Comparison of ENCODE assay signal across 12 mouse cellular contexts in genomic region chr3:86544785-86545184, GRCm38 (mm10). TPM values are rescaled to one million over a fixed set of nuclear protein-coding genes. Genes with fewer than 3 reads are reported as not detected.
DNase-seq lines count a peak whose midpoint lies in the region; ATAC-seq and TF ChIP-seq lines count a peak whose summit lies in the region.
"Had no signal": no experiment of that assay in that cellular context is flagged by ENCODE, and none has a peak within 500 bp of the region (broad histone marks: within the 10 kb centered on the region; RNA-seq: fewer than 3 reads in every experiment).

No protein-coding gene starts in this region.

- 27% methylated on average over 3 of the region's 3 CpGs for WGBS in hindbrain, embryonic 11.5 days
- WGBS in midbrain, embryonic 11.5 days = 6% methylated on average over 3 of the region's 3 CpGs
- 26% methylated on average over 3 of the region's 3 CpGs for WGBS in forebrain, postnatal 0 days

- no peak for ATAC-seq in hindbrain, embryonic 11.5 days (ENCODE audit: low FRiP score)
- peak; percentile 40; the same call in 1 of the 2 replicates for ATAC-seq in midbrain, embryonic 11.5 days (ENCODE audit: low FRiP score)
- no peak for ATAC-seq in forebrain, postnatal 0 days

- no peak overlapping the region; the same call in 1 of the 2 replicates for H3K4me2 ChIP-seq in hindbrain, embryonic 11.5 days (replicated peaks; ENCODE audit: low read depth, low read length)
- peak overlapping the region; percentile 28 for H3K4me2 ChIP-seq in midbrain, embryonic 11.5 days
- no peak overlapping the region for H3K4me2 ChIP-seq in forebrain, postnatal 0 days (ENCODE audit: low read depth)

- no peaks in the 10 kb centered on the region for H3K9me3 ChIP-seq in hindbrain, embryonic 11.5 days (ENCODE audit: control insufficient read depth, low read length)
- H3K9me3 ChIP-seq in midbrain, embryonic 11.5 days (ENCODE audit: control insufficient read depth, low read length) = no peaks in the 10 kb centered on the region
- H3K9me3 ChIP-seq in forebrain, postnatal 0 days (ENCODE audit: low read length) = no peaks in the 10 kb centered on the region

- H3K27ac ChIP-seq in hindbrain, embryonic 11.5 days (ENCODE audit: low read depth, low read length) = peak overlapping the region; percentile 32
- peak overlapping the region; percentile 53 for H3K27ac ChIP-seq in midbrain, embryonic 11.5 days (ENCODE audit: low read depth, low read length)
- H3K27ac ChIP-seq in forebrain, postnatal 0 days (ENCODE audit: low read depth, low read length) = no peak overlapping the region

- H3K36me3 ChIP-seq in hindbrain, embryonic 11.5 days (ENCODE audit: control insufficient read depth, insufficient read depth, low read length) = no peaks in the 10 kb centered on the region
- no peaks in the 10 kb centered on the region for H3K36me3 ChIP-seq in midbrain, embryonic 11.5 days (ENCODE audit: control insufficient read depth, insufficient read depth, low read length)
- no peaks in the 10 kb centered on the region for H3K36me3 ChIP-seq in forebrain, postnatal 0 days (ENCODE audit: insufficient read depth)

- DNase-seq in thymus, postnatal 4 days = peak; percentile 16
- DNase-seq in thymus, postnatal 0 days (ENCODE audit: low spot score) = no peak
- peak; percentile 63 for DNase-seq in hindbrain, embryonic 11.5 days (ENCODE audit: low spot score)
- DNase-seq in midbrain, embryonic 11.5 days (ENCODE audit: low spot score, missing footprints) = peak; percentile 94
- DNase-seq in right cerebral cortex, adult 2 months (ENCODE audit: low spot score in 2 of 2) = no peak
- DNase-seq in forebrain, postnatal 0 days = no peak
- DNase-seq in kidney, postnatal 25 days = no peak
- DNase-seq: right cerebral cortex, postnatal 14 days; thymus, postnatal 36 days had no signal

- H3K4me1 ChIP-seq in hindbrain, embryonic 11.5 days (replicated peaks; ENCODE audit: control insufficient read depth, insufficient read depth, low read length) = 0 out of 2 replicates have a peak, but pooled peaks cover 2% of the 10 kb centered on the region
- peaks cover 8% of the 10 kb centered on the region for H3K4me1 ChIP-seq in midbrain, embryonic 11.5 days (ENCODE audit: control insufficient read depth, insufficient read depth, low read length)
- peaks cover 9% of the 10 kb centered on the region; the same call in 1 of the 2 replicates for H3K4me1 ChIP-seq in forebrain, postnatal 0 days (ENCODE audit: insufficient read depth)

- H3K9ac ChIP-seq in hindbrain, embryonic 11.5 days (ENCODE audit: low read depth, low read length) = no peak overlapping the region
- peak overlapping the region; percentile 67 for H3K9ac ChIP-seq in midbrain, embryonic 11.5 days (ENCODE audit: low read length)
- no peak overlapping the region for H3K9ac ChIP-seq in forebrain, postnatal 0 days

- no peak for TF ChIP-seq CTCF in forebrain, postnatal 0 days (IDR thresholded peaks at IDR 0.05; ENCODE audit: low read depth)

- peak overlapping the region; percentile 26 for H3K4me3 ChIP-seq in hindbrain, embryonic 11.5 days (ENCODE audit: low read depth, low read length)
- H3K4me3 ChIP-seq in midbrain, embryonic 11.5 days (ENCODE audit: low read depth, low read length) = peak overlapping the region; percentile 40
- H3K4me3 ChIP-seq in forebrain, postnatal 0 days (ENCODE audit: low read depth, low read length) = no peak overlapping the region

- peaks cover 12% of the 10 kb centered on the region for H3K27me3 ChIP-seq in hindbrain, embryonic 11.5 days (ENCODE audit: control insufficient read depth, insufficient read depth, low read length)
- H3K27me3 ChIP-seq in midbrain, embryonic 11.5 days (ENCODE audit: control insufficient read depth, insufficient read depth, low read length) = peaks cover 3% of the 10 kb centered on the region
- peaks cover 43% of the 10 kb centered on the region for H3K27me3 ChIP-seq in forebrain, postnatal 0 days (ENCODE audit: insufficient read depth, low read length)

RNA-seq across cellular contexts. Expression of gene Mab21l2, which starts 3.6 kb away (rescaled TPM):
- 0.23 and 0.39 TPM in 2 replicates for polyA plus RNA-seq in thymus, postnatal 0 days (2015; fragmentation: Nextera tagmentation; extraction: Ambion mirVana)
- 151 and 155 TPM in 2 replicates for polyA plus RNA-seq in hindbrain, embryonic 11.5 days (2014; fragmentation: Nextera tagmentation; extraction: Ambion mirVana)
- 107 and 123 TPM in 2 replicates for polyA plus RNA-seq in midbrain, embryonic 11.5 days (2014; fragmentation: Nextera tagmentation; extraction: Ambion mirVana)
- total RNA-seq in forebrain, postnatal 0 days (2014; rRNA removed) = 1.3 and 2.3 TPM in 2 replicates
- 1.0 and 2.4 TPM in 2 replicates for polyA plus RNA-seq in forebrain, postnatal 0 days (2015; fragmentation: Nextera tagmentation; extraction: Ambion mirVana)
- total RNA-seq: left cerebral cortex, postnatal 36 days; megakaryocyte progenitor cell, adult 5-6 weeks; MEL had no signal

Comparison
In these comparisons a context has a peak if more than half of its experiments do, and no peak if none do; other contexts are left out.
1. DNase-seq: peak in thymus, postnatal 4 days (single experiment), hindbrain, embryonic 11.5 days (single experiment) and midbrain, embryonic 11.5 days (single experiment); none in thymus, postnatal 0 days (single experiment), right cerebral cortex, adult 2 months (0 of 2), forebrain, postnatal 0 days (single experiment) and kidney, postnatal 25 days (0 of 2).
2. RNA of gene Mab21l2, which starts 3.6 kb away (polyA plus RNA-seq): 151 to 155 TPM in hindbrain, embryonic 11.5 days and 107 to 123 TPM in midbrain, embryonic 11.5 days; 1.0 to 2.4 TPM in forebrain, postnatal 0 days and 0.23 to 0.39 TPM in thymus, postnatal 0 days; every median in the first group is over 10 times any median in the second.